Mouse (Mus musculus) intestine, embryonic 16.5 days (tissue): Measurements from ENCODE around the gene Srgap2. TPM values are rescaled to one million over a fixed set of nuclear protein-coding genes. Genes with fewer than 3 reads are reported as not detected.

Experiments
- ATAC-seq: fragments of 200-750 bp; cut with Nextera tagmentation; 2 replicates; pipeline ENCODE4 v1.8.0; 2017; ENCODE audit warnings: moderate TSS enrichment, moderate library complexity
- H3K27ac ChIP-seq: fragments of 300-500 bp; sonication (generic); 2 replicates; pipeline ENCODE4 v1.5.1; 2014; ENCODE audit warnings: mild to moderate bottlenecking, low read length
- H3K27me3 ChIP-seq: fragments of 300-500 bp; sonication (generic); replicated peaks from 2 replicates; pipeline ENCODE4 v1.6.1; 2014; ENCODE audit warnings: low read length, control low read depth, mixed read lengths; ENCODE audit not compliant: control insufficient read depth, insufficient read depth
- H3K36me3 ChIP-seq: fragments of 300-500 bp; sonication (generic); 2 replicates; pipeline ENCODE4 v1.6.1; 2014; ENCODE audit warnings: low read length, control low read depth; ENCODE audit not compliant: control insufficient read depth, insufficient read depth
- H3K4me1 ChIP-seq: fragments of 300-500 bp; sonication (generic); 2 replicates; pipeline ENCODE4 v1.6.1; 2014; ENCODE audit warnings: low read length, control low read depth, mixed read lengths; ENCODE audit not compliant: control insufficient read depth, insufficient read depth
- H3K4me2 ChIP-seq: fragments of 300-500 bp; sonication (generic); 2 replicates; pipeline ENCODE4 v1.6.1; 2014; ENCODE audit warnings: low read depth, low read length, control low read depth
- H3K4me3 ChIP-seq: fragments of 300-500 bp; sonication (generic); 2 replicates; pipeline ENCODE4 v1.5.1; 2014; ENCODE audit warnings: mild to moderate bottlenecking, low read length
- H3K9ac ChIP-seq: fragments of 300-500 bp; sonication (generic); 2 replicates; pipeline ENCODE4 v1.6.1; 2014; ENCODE audit warnings: low read depth, low read length
- H3K9me3 ChIP-seq: fragments of 300-500 bp; sonication (generic); 2 replicates; pipeline ENCODE4 v1.6.1; 2016; ENCODE audit warnings: low read length, control low read depth; ENCODE audit not compliant: control insufficient read depth
- WGBS: fragments of 180-500 bp; shearing (Covaris S2); extraction: QIAGEN DNeasy Blood & Tissue Kit; methylation state at CpG from one replicate; pipeline ENCODE4 v1.1.7; 2014; 5-methylcytosine and 5-hydroxymethylcytosine counted together
- polyA plus RNA-seq: library from polyadenylated mRNA; unstranded; fragments of >200 nt; fragmentation: Nextera tagmentation; extraction: Ambion mirVana; gene quantifications from 2 replicates; pipeline ENCODE4 v1.2.1, GENCODE M21; 2015

The Srgap2 gene
- polyA plus RNA-seq, 1 experiment from 2014 or later, result 7.8 TPM

DNA sequence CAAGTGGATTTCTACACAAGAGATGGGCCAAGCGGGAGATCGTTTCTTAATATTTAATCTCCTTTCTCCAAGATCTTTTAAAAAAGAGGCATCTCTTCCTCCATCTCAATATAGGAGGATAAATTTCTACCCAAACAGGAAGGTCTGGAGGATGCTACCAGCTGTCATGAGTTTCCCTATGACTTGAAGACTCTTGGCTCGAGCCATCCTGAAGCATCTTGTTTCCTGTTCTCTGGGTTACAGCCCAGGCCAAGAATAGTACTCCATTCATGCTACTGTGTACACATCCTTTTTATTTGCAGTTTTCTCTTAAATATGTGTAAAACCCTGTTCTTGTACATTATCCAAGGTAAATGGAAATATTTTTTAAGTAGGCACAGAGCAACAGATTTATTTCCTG, 44.9 kb downstream of the Srgap2 start:
- Histone ChIP-seq H3K9me3 (no peaks in the 10 kb centered on the region), H3K27me3 (no peaks in the 10 kb centered on the region), H3K27ac (no peak overlapping the region), H3K4me1 (peaks cover 5% of the 10 kb centered on the region; the same call in 1 of the 2 replicates), H3K4me3 (no peak overlapping the region), H3K4me2 (no peak overlapping the region), H3K36me3 (no peaks in the 10 kb centered on the region), H3K9ac (no peak overlapping the region)
- no peak for ATAC-seq
- 80% methylated on average over 3 of the region's 3 CpGs for WGBS

DNA sequence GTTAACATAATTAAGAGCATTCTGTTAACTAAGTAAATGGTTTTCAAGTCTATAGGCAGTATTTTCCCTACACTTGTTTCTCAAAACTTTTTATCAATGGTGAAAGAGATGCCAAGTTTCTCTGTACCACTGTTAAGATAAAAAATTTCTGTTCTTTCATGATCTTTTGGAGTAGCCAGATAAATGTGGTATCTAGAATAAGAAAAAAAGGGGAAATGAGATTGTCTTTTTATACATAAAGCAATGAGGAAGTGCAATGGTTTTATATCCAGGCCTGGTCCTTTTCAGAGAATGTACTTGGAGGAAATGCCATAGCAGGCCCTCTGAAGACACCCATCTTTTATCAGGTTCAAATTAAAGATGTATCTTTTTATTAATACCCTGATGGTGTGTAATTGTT, 45.8 kb downstream of the Srgap2 start:
- Histone ChIP-seq H3K4me1 (0 out of 2 replicates have a peak, but pooled peaks cover 2% of the 10 kb centered on the region), H3K36me3 (no peaks in the 10 kb centered on the region), H3K4me2 (no peak overlapping the region), H3K27me3 (no peaks in the 10 kb centered on the region), H3K4me3 (no peak overlapping the region), H3K27ac (no peak overlapping the region), H3K9ac (no peak overlapping the region), H3K9me3 (no peaks in the 10 kb centered on the region)
- ATAC-seq, result no peak

DNA sequence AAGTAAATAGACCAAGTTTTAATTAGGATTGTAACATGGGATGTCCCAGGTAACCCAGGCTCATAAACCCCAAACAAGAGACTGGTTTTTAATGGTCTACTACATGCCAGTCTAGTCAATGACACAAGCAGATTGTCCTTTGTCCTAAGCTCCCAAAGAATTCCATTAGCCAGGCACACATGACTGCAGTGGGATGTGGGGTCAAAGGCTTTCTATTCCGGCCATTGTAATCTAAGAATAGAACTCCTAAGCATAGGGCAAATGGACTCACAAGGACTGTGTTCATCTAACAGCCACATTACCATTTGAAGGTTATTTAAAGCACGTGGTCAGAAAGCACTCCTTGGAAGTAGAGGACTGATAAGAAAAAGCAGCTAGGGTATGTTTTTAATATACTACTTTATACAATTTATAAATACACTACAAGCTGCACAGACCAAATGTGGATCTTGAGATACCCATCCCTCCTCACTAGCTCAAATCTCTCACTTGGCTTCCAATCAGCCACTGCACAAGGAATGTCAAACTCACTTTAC, 48.3 kb downstream of the Srgap2 start:
- Histone ChIP-seq H3K36me3 (no peaks in the 10 kb centered on the region), H3K4me1 (no peaks in the 10 kb centered on the region), H3K4me2 (no peak overlapping the region), H3K9ac (no peak overlapping the region), H3K27me3 (no peaks in the 10 kb centered on the region), H3K9me3 (no peaks in the 10 kb centered on the region), H3K4me3 (no peak overlapping the region), H3K27ac (no peak overlapping the region)
- 0 out of 2 replicates have a peak, but pooled peaks have one; percentile 26 for ATAC-seq
- WGBS, result 58% methylated on average over 2 of the region's 2 CpGs

DNA sequence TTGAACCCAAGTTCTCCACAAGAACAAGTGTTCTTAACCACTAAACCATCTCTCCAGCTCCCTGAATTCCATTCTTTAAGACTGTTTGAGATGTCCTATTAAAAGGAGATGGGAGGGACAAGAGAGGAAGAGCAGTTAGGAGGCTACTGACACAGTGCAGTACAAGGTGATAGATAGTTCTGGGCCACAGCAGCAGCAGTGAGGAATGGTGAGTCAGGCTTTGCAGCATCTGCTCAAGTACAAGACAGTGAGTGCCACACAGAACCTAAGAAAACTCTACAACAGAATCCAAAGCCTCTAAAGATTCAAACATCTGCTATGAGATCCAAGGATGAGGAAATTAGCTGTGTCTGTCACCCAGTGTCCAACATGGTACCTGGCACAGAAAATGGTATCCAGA, 51.8 kb downstream of the Srgap2 start:
- Histone ChIP-seq H3K36me3 (no peaks in the 10 kb centered on the region), H3K27ac (no peak overlapping the region), H3K4me2 (no peak overlapping the region), H3K4me3 (no peak overlapping the region), H3K4me1 (no peaks in the 10 kb centered on the region), H3K27me3 (no peaks in the 10 kb centered on the region), H3K9me3 (no peaks in the 10 kb centered on the region), H3K9ac (no peak overlapping the region)
- no peak for ATAC-seq

- Histone ChIP-seq H3K4me3 (no peak overlapping the region), H3K27me3 (no peaks in the 10 kb centered on the region), H3K36me3 (no peaks in the 10 kb centered on the region), H3K27ac (no peak overlapping the region), H3K4me2 (no peak overlapping the region), H3K4me1 (no peaks in the 10 kb centered on the region), H3K9ac (no peak overlapping the region), H3K9me3 (no peaks in the 10 kb centered on the region)
- no peak for ATAC-seq
Observed at GRCm38 (mm10) chr1:131473631-131474118, 53.5 kb downstream of the Srgap2 start.

DNA sequence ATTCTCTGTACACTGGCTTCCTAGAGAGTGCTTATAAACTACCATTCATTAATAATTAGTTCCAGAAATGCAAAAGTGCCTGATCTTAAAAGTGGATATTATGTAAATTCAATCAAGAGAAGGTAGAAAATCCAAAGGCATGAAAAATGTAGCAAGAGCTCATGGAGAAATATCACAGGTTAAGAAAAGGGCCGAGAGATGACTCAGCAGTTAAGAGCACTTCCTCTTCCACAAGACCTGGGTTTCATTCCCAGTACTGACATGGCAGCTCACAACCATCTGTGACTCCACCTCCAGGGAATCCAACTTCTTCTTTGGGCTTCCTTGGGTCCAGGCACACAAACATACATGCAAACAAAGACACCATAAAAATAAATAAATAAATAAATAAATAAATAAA, 56.6 kb downstream of the Srgap2 start:
- H3K4me1 ChIP-seq, result no peaks in the 10 kb centered on the region
- no peak overlapping the region for H3K4me3 ChIP-seq
- H3K27ac ChIP-seq, result no peak overlapping the region
- no peaks in the 10 kb centered on the region for H3K36me3 ChIP-seq
- no peak overlapping the region for H3K4me2 ChIP-seq
- WGBS, result 89% methylated on average over 1 of the region's 1 CpGs
- H3K9ac ChIP-seq, result no peak overlapping the region
- no peaks in the 10 kb centered on the region for H3K27me3 ChIP-seq
- H3K9me3 ChIP-seq, result no peaks in the 10 kb centered on the region
- ATAC-seq, result no peak

DNA sequence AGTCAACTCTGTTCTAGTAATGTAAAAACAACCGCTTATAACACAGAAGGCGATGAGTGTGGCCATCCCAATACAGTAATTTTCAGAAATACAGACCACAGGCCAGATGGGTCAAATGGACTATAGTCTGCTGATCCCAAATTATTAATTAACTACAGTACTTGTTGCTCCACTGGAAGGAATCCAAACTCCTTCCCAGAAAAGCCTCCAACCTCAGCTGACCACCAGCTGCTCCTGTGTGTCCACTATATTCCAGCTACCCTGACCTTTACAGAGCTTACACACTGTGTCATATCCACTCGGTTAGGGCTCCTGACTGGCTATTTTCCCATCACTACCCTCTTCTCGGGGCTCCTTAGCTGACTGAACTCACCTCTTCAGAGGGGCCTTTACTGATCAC, 61.3 kb downstream of the Srgap2 start:
- Histone ChIP-seq H3K4me3 (no peak overlapping the region), H3K9me3 (no peaks in the 10 kb centered on the region), H3K9ac (no peak overlapping the region), H3K36me3 (no peaks in the 10 kb centered on the region), H3K4me2 (no peak overlapping the region), H3K27me3 (no peaks in the 10 kb centered on the region), H3K27ac (no peak overlapping the region), H3K4me1 (no peaks in the 10 kb centered on the region; the same call in 1 of the 2 replicates)
- 88% methylated on average over 4 of the region's 4 CpGs for WGBS
- no peak for ATAC-seq

DNA sequence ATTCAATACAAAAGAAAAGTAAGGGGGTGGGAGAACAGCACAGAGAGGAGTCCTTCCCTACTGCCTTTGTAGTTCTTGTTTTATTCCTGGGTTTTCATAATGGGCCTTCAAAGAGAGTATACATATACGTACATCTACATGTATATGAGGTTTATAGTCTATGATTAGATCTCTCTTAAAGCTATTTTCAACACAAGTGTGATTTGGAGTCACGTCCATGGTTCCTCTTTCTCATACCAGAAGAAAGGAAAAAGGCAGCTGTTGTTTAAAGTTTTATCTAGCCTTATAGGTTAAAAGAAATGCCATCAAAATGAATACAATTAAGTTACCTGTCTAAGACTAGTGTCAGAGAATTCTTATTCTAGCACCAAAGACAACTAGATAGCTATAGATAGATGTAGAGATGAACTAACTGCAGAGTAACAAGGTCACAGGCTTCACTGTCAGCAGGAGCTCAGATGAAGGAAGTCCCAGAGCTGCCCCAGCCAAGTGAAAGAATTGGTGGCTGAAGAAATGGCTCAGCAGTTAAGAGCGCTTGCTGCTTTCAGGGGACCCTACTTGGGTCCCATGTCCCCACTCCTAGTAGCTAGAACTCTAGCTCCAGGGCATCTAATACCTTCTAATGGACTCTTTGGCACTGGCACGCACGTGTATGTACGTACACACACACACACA, 63.1 kb downstream of the Srgap2 start:
- Histone ChIP-seq H3K4me1 (no peaks in the 10 kb centered on the region; the same call in 1 of the 2 replicates), H3K4me2 (no peak overlapping the region), H3K9ac (no peak overlapping the region), H3K9me3 (no peaks in the 10 kb centered on the region), H3K36me3 (no peaks in the 10 kb centered on the region), H3K4me3 (no peak overlapping the region), H3K27me3 (no peaks in the 10 kb centered on the region), H3K27ac (no peak overlapping the region)
- 83% methylated on average over 6 of the region's 6 CpGs for WGBS
- ATAC-seq, result no peak

DNA sequence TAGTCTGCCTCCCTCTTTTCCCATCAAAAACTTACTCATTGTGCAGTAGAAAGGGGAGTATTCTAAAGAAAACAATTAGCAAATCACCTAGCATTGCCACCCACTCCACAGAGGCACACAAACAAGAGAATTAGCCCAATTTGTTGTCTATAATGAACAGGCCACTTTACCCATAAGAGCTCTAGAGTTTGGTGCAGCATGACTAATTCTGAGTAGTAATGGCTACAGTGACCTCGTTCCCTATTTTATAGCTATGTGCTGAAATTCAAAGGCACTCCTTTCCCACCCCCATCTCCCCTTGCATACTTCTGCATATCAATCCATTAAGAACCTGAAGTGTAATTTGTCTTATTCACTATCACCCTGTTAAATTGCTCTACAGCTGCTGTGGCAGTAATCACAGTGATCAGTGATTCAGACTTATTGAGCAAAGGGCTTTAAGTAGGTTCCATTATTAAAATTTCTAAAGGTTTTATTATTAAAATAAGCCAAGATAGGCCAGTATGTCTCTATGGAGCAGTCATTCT, 64.5 kb downstream of the Srgap2 start:
- no peak for ATAC-seq
- Histone ChIP-seq H3K27me3 (no peaks in the 10 kb centered on the region), H3K27ac (no peak overlapping the region), H3K9ac (no peak overlapping the region), H3K4me1 (no peaks in the 10 kb centered on the region; the same call in 1 of the 2 replicates), H3K36me3 (no peaks in the 10 kb centered on the region), H3K4me3 (no peak overlapping the region), H3K9me3 (no peaks in the 10 kb centered on the region), H3K4me2 (no peak overlapping the region)
- 82% methylated on average over 1 of the region's 1 CpGs for WGBS
